9 mouse cellular contexts compared by ENCODE assay signal in genomic region chr1:90998891-90999611, GRCm38 (mm10). TPM values are rescaled to one million over a fixed set of nuclear protein-coding genes. Genes with fewer than 3 reads are reported as not detected.
DNase-seq lines count a peak whose midpoint lies in the region; ATAC-seq lines count a peak whose summit lies in the region.
"Had no signal": no experiment of that assay in that cellular context is flagged by ENCODE, and none has a peak within 500 bp of the region (broad histone marks: within the 10 kb centered on the region; RNA-seq: fewer than 3 reads in every experiment).

No protein-coding gene starts in this region.

- H3K36me3 ChIP-seq in hindbrain, embryonic 16.5 days (ENCODE audit: control insufficient read depth, insufficient read depth, low read length), result no peaks in the 10 kb centered on the region
- no peaks in the 10 kb centered on the region for H3K36me3 ChIP-seq in midbrain, embryonic 13.5 days

- H3K4me1 ChIP-seq in hindbrain, embryonic 16.5 days (ENCODE audit: control insufficient read depth, insufficient read depth, low read depth, low read length), result peaks cover 13% of the 10 kb centered on the region
- H3K4me1 ChIP-seq in midbrain, embryonic 13.5 days (replicated peaks), result peaks cover 26% of the 10 kb centered on the region

- H3K4me3 ChIP-seq in hindbrain, embryonic 16.5 days (ENCODE audit: low read length), result peak overlapping the region; percentile 91
- peak overlapping the region; percentile 78 for H3K4me3 ChIP-seq in midbrain, embryonic 13.5 days (replicated peaks)

- H3K9ac ChIP-seq in hindbrain, embryonic 16.5 days (ENCODE audit: low read depth, low read length), result peak overlapping the region; percentile 77
- peak overlapping the region; percentile 86 for H3K9ac ChIP-seq in midbrain, embryonic 13.5 days (replicated peaks)

- ATAC-seq in hindbrain, embryonic 16.5 days, result peak; percentile 79
- ATAC-seq in midbrain, embryonic 13.5 days, result peak; percentile 80
- no peak for ATAC-seq in megakaryocyte-erythroid progenitor cell, adult 5-6 weeks (replicated peaks; ENCODE audit: low FRiP score, low TSS enrichment, poor library complexity, severe bottlenecking)

- DNase-seq in adrenal gland, adult 2 months, result peak; percentile 73
- DNase-seq in adrenal gland, postnatal 14 days, result no peak
- peak; percentile 28 for DNase-seq in urinary bladder, postnatal 14 days (ENCODE audit: low spot score)
- no peak for DNase-seq in urinary bladder, postnatal 25 days (ENCODE audit: low spot score)
- DNase-seq in natural killer cell, adult 2 months (ENCODE audit: low spot score in 2 of 2), result no peak

- no peaks in the 10 kb centered on the region for H3K9me3 ChIP-seq in hindbrain, embryonic 16.5 days (ENCODE audit: control insufficient read depth, low read length)
- H3K9me3 ChIP-seq in midbrain, embryonic 13.5 days, result no peaks in the 10 kb centered on the region

- H3K4me2 ChIP-seq in hindbrain, embryonic 16.5 days (ENCODE audit: low read length), result peak overlapping the region; percentile 96
- H3K4me2 ChIP-seq in midbrain, embryonic 13.5 days (replicated peaks), result peak overlapping the region; percentile 98

- peak overlapping the region; percentile 48 for H3K27ac ChIP-seq in hindbrain, embryonic 16.5 days (ENCODE audit: low read depth, low read length)
- H3K27ac ChIP-seq in midbrain, embryonic 13.5 days, result peak overlapping the region; percentile 39; the same call in 1 of the 2 replicates

- H3K27me3 ChIP-seq in hindbrain, embryonic 16.5 days (replicated peaks; ENCODE audit: control insufficient read depth, insufficient read depth, low read length), result 0 out of 2 replicates have a peak, but pooled peaks cover 2% of the 10 kb centered on the region
- no peaks in the 10 kb centered on the region; the same call in 1 of the 2 replicates for H3K27me3 ChIP-seq in midbrain, embryonic 13.5 days

- 1% methylated on average over 40 of the region's 41 CpGs for WGBS in hindbrain, embryonic 16.5 days
- WGBS in midbrain, embryonic 13.5 days, result 1% methylated on average over 41 of the region's 41 CpGs

RNA-seq across cellular contexts. Expression of gene Lrrfip1, which starts 0.5 kb away (rescaled TPM):
- total RNA-seq in adrenal gland, adult 2 months (2021), result 10 to 100 TPM; 63.2 to 63.4 TPM
- 9.2 and 9.4 TPM in 2 replicates for polyA plus RNA-seq in adrenal gland, adult 2 months (2012; rRNA removed)
- 49.4 and 61.1 TPM in 2 replicates for total RNA-seq in adrenal gland, postnatal 14 days (2021)
- 40.9 and 43.3 TPM in 2 replicates for polyA plus RNA-seq in hindbrain, embryonic 16.5 days (2015; fragmentation: Nextera tagmentation; extraction: Ambion mirVana)
- 23.0 and 23.6 TPM in 2 replicates for polyA plus RNA-seq in midbrain, embryonic 13.5 days (2015; fragmentation: Nextera tagmentation; extraction: Ambion mirVana)
- total RNA-seq in megakaryocyte-erythroid progenitor cell, adult 5-6 weeks (2014; fragmentation: Nextera tagmentation), result 29.4 and 35.8 TPM in 2 replicates
- 42.4 and 70.7 TPM in 2 replicates for total RNA-seq in megakaryocyte-erythroid progenitor cell, adult 5-6 weeks (2017)

RNA-seq across cellular contexts. Expression of gene Rab17, which starts 29.6 kb away (rescaled TPM):
- under 1 TPM in 1 of 2 experiments, not detected in 1; 0.31 TPM for total RNA-seq in adrenal gland, adult 2 months (2021)
- 0.13 TPM in 1 of 2 replicates, not detected in the other for polyA plus RNA-seq in adrenal gland, adult 2 months (2012; rRNA removed)
- total RNA-seq in adrenal gland, postnatal 14 days (2021), result 0.64 and 2.7 TPM in 2 replicates
- 0.36 TPM in 1 of 2 replicates, not detected in the other for polyA plus RNA-seq in hindbrain, embryonic 16.5 days (2015; fragmentation: Nextera tagmentation; extraction: Ambion mirVana)
- 0.23 TPM in 1 of 2 replicates, not detected in the other for polyA plus RNA-seq in midbrain, embryonic 13.5 days (2015; fragmentation: Nextera tagmentation; extraction: Ambion mirVana)
- 0.69 TPM in 1 of 2 replicates, not detected in the other for total RNA-seq in megakaryocyte-erythroid progenitor cell, adult 5-6 weeks (2014; fragmentation: Nextera tagmentation)
- 0.47 and 1.1 TPM in 2 replicates for total RNA-seq in megakaryocyte-erythroid progenitor cell, adult 5-6 weeks (2017)

RNA-seq across cellular contexts. Expression of gene Prlh, which starts 46.1 kb away (rescaled TPM):
- not detected for total RNA-seq in adrenal gland, adult 2 months (2021)
- not detected in 2 replicates for polyA plus RNA-seq in adrenal gland, adult 2 months (2012; rRNA removed)
- not detected in 2 replicates for total RNA-seq in adrenal gland, postnatal 14 days (2021)
- not detected in 2 replicates for polyA plus RNA-seq in hindbrain, embryonic 16.5 days (2015; fragmentation: Nextera tagmentation; extraction: Ambion mirVana)
- not detected in 2 replicates for polyA plus RNA-seq in midbrain, embryonic 13.5 days (2015; fragmentation: Nextera tagmentation; extraction: Ambion mirVana)
- total RNA-seq in megakaryocyte-erythroid progenitor cell, adult 5-6 weeks (2014; fragmentation: Nextera tagmentation), result not detected in 2 replicates
- total RNA-seq in megakaryocyte-erythroid progenitor cell, adult 5-6 weeks (2017), result not detected in 2 replicates
- total RNA-seq: hematopoietic stem cell, adult 5-6 weeks had no signal

Comparison
In these comparisons a context has a peak if more than half of its experiments do, and no peak if none do; other contexts are left out.
1. DNase-seq: peak in adrenal gland, adult 2 months (single experiment) and urinary bladder, postnatal 14 days (single experiment); none in adrenal gland, postnatal 14 days (single experiment), urinary bladder, postnatal 25 days (single experiment) and natural killer cell, adult 2 months (0 of 2).